Mouse (Mus musculus) right cerebral cortex, postnatal 25 days (tissue): ENCODE results near the gene Iqca.

ENCODE experiments used
- DNase-seq: peaks from one replicate; pipeline ENCODE4 v3.0.0; 2022

Gene Iqca

DNA sequence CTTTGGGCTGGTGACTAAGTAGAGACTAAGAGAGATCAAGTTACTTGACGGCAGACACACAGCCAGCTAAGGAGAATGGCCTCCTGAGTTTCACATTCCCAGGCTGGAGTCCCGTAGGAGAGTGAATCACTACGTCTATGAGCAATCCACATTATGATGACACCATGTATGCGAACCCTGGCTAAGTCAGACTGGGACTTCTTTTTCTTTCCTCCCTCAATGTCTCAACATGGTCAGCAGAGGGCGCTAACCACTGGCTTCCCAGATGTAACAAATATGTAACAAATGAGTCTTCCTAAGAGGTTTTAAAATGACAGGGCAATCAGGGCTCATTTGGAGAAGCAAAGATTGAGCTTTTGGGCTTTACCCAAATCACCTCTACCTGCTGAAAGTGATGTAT, 101.9 kb downstream of the Iqca start:
- DNase-seq = peak; percentile 28

DNA sequence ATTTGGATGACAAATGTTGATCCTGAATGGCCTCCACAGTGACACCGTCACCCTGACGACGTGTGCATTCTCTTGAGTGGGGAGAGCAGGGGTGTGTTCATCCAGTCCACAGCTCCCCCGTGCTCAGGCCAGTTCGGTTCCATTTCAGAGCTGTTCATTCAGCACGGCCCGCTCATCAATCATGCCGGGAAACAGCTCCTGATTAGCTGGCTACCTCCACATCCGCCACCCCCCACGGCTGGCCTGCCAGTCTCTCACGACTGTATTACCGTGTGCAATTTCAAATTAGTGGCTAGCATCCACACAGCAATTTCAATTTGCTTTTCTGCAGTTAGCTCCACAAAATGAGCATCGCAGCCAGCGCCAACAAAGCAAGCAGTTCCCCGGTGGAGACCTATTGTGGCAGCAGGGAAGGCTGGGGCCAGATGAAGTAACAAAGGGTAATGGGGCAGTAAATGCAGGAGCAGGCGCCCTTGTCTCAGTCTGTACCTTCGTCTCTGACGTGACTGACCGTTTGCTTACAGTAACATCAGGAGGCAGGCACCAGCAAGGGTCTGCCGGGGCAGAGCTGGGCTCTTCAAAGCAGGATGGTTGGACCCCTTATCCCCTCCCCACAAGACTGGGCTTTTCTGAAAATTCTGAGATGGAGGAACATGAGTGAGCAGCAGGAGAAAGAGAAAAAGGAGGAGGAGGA, 103.0 kb downstream of the Iqca start:
- no peak for DNase-seq

DNA sequence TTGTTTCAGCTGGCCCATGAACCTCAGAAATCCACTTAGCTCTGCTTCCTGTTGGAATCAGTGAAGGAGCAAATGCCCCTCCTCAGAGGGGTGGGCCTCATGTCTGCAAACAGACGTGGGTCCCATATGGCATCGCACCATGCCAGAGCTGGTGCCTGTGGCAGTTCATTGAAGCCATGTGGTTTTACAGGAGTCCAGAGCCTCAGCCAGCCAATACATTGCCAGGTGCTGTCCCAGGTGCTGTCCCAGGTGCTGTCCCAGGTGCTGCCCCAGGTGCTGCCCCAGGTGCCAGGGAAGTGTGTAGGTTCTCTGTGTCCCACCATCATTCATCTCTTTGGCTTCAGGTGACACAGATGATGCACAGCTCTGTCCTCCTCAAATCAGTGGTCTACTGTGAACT, 124.9 kb downstream of the Iqca start:
- no peak for DNase-seq

DNA sequence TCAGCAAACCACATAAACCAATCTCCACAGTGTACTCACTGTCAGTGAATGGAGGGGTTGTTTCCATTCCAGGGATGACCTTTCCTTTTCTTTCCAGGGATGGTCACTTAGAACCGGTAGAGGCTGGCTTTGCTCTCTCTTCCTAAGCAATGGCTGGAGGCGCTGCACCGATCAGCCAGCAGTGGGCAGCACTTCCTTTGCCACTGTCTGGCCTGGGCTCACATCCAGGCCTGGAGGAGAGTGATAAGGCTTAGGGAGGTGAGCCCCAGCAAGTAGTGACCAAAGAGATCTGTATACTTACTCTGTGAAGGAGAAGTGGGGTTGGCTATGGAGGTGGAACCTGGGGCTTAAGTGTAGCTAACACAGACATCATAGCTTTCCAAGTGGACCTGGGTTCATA, 126.3 kb downstream of the Iqca start:
- DNase-seq = no peak

DNA sequence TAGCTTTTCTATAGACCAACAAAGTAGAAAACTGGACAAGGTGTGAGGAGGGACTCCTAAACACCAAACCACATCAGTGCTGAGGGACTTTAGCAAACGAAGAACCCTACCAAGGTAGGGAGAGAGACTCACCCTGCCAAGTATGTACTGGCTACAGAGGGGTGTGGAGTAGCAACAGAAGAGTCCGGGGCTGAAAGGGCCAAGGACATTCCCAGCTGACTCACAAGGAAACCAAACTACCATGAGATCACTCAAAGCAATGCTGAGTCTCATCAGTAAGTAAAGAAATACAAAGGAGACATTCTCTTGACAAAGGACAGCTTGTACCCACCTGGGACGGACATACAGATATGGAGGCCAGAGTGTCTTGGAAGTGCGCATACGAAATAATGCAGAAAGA, 132.9 kb downstream of the Iqca start:
- DNase-seq = no peak

DNA sequence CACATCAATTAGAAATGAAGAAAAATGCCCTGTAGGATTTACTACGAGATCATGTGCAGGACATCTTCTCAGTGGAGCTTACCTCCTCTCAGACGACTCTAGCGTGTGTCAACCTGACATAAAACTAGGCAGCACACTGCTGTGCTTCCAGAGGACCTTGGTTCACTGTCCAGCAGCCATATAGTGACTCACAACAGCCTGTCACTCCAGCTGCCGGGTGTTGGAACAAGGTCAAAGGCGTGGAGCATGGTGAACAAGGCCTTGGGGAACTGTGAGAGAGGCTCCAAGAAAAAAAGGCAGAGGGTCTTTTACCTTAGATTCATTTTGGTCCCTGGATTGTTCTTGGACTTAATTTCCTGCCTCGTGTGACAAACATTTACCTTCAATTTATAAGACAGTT, 135.1 kb downstream of the Iqca start:
- DNase-seq = no peak

DNA sequence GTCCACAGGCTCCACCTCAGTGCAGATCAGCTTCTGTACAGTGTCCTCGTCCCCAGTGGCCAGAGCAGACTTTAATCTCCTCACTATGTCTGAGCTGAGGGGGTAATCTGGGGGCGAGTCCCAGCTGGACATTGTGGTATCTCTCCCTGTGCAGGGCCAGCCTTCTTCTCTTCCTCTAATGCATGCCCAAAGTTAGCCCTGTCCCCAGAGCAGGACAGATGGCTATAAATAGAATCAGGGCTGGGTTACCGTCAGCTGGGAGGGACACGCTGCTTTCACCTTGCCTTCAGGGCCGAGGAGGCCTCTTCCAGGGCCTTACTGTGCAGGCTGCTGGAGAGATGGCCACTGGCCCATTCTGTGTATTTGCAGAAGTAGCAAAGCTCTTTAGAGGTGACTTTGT, 138.8 kb downstream of the Iqca start, which contains the start of gene Asb18:
Gene Asb18, minus strand, starts transcription at position 221 of the 400 bp plus-strand sequence.
- DNase-seq = no peak

DNA sequence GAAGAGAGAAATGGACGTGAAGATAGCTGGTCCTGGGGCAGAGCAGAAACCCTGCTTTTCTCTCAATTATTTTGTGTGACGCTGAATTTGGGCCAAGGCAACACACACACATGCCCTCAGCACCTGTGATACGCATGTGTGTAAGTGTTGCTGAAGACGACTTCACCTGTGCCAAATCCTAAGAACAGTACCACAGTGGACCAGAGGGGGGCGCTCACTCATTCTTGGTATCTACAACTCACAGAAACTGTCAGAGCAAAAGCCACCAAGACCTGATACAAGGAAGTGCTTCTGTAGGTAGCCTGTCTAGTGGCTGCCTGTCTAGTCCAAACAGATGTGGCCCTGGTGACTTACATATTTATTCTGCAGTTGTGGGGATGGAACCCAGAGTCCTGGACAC, 139.9 kb downstream of the Iqca start:
- no peak for DNase-seq

DNA sequence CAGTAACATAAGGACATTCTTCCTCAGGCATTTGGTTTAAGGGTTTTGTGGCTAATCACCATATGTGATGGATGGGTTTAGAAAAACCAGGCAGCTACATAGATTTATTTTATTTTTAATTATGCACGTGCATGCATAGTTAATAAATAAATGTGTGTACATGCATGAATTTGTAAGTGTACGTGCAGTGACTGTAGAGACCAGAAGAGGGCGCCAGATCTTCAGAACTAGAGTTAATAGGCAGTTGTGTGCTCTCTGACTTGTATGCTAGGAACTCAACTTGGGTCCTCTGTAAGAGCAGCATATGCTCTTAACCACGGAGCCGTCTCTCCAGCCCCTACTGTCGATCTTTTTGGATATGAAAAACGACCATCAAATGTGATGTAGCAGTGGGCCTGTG, 140.4 kb downstream of the Iqca start:
- no peak for DNase-seq

DNA sequence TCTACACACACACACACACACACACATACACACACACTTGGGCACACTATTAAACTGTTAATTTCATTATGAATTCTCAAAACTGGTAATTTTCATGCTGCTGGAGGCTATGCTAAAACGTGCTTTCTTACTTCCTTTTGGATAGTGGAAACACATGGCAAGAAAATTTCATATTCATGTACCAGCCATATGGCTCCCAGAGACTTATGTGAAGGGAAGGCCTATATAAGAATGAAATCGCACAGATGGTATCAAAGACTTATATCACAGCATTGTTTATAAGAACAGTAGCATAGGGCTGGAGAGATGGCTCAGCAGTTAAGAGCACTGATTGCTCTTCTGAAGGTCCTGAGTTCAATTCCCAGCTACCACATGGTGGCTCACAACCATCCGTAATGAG, 141.0 kb downstream of the Iqca start:
- DNase-seq = no peak

DNA sequence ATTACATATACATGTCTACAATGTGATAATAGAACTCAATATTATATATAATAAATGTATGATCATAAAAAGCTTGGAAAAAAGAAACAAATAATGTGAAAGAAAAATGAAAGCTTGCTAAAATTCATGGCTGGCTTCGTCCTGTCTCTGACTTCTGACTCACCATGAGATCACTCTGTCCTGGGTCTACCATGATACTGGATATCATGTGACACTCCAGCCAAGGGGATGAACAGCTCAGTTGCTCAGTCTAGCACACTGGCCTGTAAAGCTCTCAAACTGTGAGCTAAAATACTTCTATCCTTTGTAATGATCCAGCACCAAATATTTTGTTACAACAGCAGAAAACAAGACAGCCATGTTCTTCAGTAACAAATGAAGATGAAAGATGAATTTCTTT, 143.1 kb downstream of the Iqca start:
- no peak for DNase-seq

DNA sequence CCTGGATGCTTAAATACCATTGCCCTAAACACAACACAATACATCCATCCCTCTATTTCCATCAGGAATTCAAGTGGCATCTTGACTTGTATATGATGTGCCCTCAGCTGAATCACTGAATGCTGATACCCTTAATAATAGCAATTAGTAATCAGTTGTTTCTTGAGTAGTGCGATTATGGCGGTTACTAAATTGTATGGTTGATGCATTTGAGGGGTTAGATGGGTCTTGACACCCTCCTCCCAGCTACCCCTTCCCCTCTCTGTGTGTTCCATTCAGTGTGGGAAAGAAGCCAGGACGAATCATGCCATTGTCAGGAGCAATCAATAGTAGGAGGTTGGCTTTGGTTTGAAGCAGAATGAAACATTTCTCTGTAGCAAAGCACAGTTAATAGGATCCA, 144.0 kb downstream of the Iqca start:
- no peak for DNase-seq

DNA sequence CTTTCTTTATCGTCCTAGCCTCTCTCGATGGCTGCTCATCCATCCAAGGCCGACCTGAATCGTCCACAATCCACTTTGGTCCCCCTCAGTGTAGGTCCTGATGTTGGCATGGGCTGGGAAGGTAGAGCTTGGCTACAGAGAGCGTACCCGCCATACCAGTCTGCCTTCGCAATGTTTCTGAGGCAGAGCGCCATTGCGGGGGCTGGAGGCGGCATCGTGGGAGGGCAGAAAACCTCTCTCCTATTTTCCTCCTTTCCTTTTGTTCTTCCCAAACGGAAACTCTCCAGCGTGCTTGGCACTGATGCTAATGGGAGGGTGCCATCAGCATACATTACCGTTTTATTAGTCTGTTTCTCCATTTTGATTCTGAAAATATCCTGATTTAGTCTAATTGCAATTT, 146.5 kb downstream of the Iqca start:
- peak; percentile 30 for DNase-seq

DNA sequence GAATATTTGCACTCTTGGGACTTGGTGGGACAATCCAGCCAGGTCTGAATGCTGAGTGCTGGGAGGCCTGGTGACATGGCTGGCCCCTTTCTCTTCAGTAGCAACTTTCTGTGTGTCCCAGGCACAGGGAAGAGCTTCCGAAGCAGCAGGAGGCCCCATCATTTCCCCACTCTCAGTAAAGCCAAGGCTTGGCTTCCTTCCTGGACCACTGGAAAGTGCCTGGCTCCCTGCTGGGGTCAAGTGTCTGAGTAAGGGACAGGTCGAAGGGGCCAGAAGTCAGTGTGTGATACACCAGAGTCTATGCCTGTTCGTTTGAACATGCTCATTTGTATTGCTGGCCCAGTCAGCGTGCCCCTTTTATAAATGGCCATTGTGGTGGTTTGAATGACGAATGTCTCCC, 152.2 kb downstream of the Iqca start:
- DNase-seq = no peak

DNA sequence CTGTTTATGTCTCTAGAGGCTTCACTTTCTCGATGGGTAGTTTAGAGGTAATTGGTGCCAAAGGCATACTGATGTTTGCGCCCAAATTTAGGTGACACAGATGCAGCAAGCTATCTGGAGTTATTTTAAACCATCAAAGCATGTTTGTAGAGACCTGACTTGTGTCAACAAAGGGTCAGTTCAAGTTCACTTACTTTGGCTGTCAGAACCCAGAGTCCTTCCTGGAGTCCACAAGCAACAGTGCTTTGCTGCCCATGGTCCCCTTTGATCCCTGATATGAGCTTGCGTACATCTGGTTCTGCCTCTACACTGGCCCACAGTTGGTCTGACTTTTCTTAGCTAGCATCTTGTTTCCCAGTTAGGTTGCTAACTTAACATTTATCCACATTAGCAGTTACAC, 153.3 kb downstream of the Iqca start:
- no peak for DNase-seq

DNA sequence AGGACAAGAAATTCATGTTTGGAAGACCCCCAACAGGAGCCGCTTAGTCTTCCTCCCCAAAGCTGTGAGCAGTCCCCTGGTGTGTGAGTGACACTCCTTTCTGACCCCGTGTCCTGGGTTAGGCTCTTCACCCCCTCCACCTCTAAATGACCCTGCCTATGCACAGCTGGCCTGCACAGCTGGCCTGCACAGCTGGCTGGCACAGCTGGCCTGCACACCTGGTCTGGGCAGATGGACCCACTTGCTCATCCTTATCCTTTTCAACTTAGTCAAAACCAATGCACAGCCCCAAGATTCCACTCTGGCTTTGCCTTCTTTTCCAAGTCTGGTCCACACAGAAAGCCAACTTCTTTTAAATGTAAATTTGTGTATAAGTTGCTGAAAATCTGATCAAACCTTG, 154.5 kb downstream of the Iqca start:
- no peak for DNase-seq

DNA sequence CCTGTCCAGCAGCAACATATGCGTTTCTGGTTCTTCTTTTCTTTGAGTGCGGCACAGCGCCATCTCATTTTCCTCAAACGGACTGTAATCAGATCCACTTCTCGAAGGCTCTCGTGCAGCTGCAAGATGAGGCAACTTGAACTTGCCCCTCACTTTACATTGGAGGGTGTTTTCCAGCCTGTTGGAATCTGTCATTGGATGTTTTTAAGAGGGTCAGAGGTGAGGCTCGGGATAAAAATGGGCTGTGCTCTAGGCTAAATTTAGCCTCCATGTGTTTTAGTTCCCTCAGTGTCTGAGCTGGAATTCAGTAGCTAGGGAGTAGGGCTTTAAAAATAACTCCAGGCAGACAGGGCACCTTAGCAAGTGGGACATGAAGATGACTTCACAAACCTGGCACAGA, 155.1 kb downstream of the Iqca start:
- no peak for DNase-seq

DNA sequence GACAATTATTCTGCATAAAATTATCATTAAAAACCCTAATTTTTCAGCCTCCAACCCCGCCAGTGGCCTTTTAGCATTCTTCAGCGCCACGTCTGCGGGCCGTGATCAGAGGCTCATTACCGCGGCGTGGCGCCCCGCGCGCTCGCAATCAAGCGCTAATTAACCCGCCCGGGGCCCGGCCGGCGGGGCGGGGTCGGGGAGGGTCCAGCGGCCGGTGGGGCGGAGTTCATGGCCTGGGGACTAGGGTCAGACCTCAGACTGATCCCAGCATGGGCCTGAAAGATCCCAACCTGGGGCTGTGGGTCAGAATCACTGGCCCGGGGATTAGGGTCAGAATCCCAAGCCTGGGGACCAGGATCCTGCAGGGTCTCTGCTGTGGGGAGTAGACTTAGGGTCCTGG, 160.9 kb downstream of the Iqca start:
- DNase-seq = no peak
